Mouse (Mus musculus) kidney, postnatal 36 days (tissue): ENCODE measurements around the gene Diaph2.
"Not testable (repeated sequence)": the region's sequence is repeated elsewhere in the genome, so short reads cannot be mapped to it uniquely, and the experiment has no call there.

ENCODE experiments used
- DNase-seq, 2 experiments: peaks; one replicate each; pipeline ENCODE4 v3.0.0; 2021 to 2022; ENCODE audit warnings: mixed read lengths in 2 of 2

Gene Diaph2

DNA sequence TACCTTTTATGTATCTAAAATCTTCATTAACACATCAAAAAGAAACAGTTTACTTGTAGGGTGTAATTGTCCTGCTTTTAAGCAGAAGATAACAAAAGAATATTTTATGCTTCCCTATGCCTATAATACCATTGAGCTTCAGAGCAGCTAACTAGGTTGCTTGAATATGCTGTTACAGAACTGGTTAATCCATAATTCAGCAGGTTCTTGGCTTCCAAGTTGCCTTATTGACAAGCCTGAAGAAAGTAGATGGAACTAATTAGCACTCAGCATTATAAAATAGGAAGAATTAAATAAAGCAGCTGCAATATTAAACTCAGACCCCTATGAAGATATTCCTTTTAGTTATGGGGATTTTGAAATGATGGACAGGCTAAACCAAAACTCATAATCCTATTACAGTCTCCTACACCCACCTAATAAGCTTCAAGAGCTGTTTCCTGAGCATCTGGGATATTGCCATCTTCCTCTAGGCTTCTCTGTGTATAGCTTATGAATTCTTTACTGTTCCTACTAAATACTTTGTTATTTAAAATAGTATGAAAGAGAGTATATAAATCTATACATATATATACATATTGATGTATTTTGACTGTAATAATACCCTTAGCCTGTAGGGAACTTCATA lies 601.4 kb downstream of the Diaph2 start:
- DNase-seq, result no peak

DNA sequence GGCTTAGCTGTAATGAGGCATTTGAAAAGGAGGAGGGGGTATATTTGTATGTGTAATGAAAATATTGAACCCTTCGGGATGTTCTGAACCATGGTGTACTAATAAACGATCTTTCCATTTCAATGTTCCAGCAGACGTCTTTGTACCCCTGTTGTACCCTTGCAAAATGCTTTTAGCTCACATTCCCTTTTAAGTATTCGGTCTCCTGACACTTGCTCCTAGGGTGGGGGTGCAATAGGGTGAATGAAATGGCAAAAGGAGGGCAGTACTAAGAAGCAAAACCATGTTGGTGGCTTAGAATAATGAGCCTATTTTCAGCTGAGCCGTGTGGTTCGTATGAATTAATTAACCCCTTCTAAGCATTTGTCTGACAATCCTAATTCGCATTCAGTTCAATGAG lies 601.9 kb downstream of the Diaph2 start:
- DNase-seq, result no peak

DNA sequence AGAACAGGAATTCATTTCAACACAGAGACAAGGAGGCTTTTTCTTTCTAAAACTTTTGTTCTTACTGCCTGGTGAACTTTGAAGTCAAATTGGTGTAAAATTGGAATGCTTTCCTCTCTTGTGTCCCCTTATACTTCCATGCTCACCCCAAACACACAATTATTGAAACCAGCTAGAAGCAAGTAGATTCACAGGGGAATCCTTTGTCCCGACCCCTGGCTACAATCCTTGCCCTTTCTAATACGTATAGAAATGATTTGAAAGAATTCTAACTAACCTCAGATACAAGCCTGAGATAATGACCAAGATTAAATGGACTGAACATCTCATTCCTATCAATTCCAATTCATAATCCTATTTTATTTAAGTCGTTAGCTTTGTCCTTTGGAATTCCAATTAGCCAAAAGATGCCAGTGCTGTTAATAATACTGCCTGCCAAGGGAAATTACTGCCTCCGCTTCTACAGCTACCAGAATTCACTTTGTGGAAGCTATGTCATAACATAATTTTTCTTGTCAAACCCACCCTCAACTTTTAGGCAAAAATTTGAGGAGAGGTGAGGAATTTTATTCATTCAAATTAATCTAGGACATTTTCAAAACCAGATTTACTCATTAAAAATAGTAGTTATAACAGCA lies 644.1 kb downstream of the Diaph2 start:
- DNase-seq, result no peak

DNA sequence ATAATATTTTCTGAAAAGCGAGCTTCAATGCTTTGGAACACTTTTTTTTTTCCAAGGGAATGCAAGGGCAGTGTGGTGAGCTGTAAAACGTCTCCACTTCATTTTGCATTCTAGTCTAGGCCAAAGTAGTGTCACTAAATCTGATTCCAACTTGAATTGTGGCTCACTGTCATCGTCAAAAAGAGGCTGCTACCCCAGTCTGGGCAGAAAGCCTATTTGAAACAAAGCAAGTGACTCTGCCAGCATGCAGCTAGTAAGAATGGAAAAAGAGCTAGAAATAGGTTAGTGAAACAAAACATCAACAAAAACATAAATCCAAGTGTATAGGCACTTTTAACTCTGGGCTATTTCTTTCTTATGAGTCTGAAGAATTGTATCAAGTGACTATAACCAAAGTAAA lies 653.7 kb downstream of the Diaph2 start:
- DNase-seq, result no peak

DNA sequence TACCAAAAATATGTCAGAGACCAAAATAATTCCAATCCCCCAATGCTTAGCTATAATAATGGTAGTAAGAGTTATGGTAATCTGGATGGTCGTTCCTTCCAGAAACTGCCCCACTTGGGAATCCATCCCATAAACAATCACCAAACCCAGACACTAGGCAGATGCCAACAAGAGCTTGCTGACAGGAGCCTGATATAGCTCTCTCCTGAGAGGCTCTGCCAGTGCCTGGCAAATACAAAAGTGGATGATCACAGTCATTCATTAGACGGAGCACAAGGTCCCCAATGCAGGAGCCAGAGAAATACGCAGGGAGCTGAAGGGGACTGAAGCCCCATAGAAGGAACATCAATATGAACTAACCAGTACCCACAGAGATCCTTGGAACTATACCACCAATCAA lies 657.9 kb downstream of the Diaph2 start:
- DNase-seq, result not testable (repeated sequence)

DNA sequence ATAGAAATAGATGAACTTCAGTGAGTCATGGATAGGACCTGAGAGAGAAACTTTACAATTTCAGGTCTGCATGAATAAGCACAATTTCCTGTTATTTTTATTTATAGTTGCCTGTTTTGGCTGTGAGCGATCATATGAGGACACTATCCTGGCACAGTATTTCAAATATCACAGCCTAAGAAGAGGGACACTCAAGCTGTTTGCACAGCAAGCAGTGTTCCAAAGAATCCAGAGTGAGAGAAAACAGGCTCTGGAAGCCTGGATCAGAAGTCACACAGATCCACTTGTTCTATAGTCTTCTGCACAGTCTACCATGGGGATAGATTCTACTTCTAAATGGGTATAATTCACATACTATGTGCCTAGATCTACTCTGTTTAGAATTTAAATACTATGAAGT lies 659.4 kb downstream of the Diaph2 start:
- no peak for DNase-seq

DNA sequence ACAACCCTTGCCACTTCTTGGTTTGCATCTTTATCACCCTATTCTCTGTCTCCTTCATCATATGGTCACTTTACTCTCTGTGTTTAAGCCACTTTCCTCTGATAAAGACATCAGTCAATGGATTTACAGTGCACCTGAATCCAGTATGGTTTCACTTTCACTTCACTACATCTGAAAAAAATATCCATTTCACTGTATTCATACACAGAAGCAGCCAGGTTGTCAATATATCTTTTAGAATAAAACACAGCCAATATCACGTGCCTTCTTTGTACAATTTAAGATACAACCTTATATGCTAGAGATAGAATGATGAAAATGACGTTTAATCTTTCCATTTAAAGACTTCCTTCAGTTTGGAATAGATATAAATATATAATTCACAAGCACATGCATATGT lies 673.6 kb downstream of the Diaph2 start:
- no peak for DNase-seq

DNA sequence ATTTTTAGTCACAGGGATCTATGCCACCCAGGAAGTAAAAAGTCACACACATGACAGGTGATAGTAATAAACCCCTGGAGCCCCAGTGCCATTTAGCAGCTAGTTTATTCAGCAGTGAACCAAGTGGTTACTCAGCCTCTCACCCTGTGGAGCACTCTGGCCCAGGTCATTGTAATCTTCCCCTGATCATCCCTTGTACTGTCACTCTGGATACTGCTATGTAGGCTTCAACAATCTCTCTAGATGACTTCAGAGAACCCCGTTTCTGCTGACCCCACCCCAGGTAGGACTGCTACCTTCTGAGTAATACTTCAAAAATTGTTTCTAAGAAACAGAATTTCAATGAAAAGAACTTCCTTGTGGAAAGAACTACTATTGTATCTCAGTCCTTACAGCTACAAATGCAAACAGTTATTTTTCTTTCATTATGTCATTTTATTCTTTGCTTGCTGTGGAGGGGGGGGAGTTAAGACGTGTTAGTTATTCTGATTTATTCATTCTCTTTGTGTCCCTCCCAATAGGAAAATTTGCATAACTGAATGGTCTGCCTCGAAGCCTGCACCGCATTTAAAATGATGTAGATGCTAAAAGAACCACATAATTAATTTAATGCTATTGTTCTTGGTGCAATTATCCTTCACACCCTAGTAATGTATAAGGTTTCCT lies 702.4 kb downstream of the Diaph2 start:
- no peak for DNase-seq

DNA sequence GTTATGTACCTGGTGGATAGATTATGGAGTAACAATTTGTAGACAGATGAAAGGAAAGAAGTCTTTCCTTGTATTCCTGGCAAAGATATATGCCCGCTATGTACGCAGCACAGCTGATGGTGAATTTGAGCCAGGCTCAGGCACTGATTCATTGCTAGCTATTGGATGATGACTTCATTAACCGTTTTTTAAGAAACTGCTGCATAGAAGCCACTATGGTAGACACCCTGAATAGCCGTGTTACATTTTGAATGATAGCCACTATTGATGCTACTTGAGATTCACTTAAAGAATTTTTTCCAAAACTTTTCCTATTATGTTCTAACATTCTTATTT lies 702.9 kb downstream of the Diaph2 start:
- DNase-seq, result no peak

DNA sequence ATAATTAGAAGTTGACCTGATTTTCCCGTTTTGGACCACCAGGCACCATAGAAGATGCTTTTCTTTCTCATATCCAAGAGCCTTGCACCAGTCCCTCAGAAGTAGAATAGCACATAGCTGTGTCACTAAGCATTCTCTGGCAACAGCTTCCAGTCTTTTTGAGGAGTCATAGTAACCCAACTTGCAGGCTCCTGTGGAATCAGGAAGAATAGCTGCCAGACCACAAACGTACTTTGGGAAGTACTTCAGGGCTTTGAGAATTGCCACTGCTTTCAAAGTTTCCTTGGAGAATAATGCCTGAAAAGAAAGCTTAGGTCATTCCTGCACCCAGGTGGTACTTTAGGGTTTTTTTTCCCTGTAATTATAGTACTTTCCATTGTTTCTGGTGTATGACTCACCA lies 723.6 kb downstream of the Diaph2 start:
- no peak for DNase-seq

DNA sequence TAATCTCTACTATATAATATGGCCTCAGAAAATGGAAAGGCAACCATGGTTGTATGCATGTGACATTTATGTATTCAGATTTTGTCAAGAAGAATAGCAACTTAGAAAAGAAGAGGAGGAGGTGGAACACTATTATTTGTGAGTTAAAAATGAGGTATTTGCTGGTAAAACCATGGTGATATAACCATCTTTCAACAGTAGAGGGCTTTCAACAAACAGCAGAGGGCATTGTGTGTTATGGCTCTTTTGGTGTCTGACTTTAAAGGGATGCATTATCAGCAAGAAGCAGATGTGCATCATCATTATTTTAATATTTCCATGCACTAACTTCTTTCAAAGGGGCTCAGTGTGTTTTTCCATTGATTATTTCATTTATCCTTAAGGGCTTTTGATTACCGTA lies 731.3 kb downstream of the Diaph2 start:
- no peak for DNase-seq

DNA sequence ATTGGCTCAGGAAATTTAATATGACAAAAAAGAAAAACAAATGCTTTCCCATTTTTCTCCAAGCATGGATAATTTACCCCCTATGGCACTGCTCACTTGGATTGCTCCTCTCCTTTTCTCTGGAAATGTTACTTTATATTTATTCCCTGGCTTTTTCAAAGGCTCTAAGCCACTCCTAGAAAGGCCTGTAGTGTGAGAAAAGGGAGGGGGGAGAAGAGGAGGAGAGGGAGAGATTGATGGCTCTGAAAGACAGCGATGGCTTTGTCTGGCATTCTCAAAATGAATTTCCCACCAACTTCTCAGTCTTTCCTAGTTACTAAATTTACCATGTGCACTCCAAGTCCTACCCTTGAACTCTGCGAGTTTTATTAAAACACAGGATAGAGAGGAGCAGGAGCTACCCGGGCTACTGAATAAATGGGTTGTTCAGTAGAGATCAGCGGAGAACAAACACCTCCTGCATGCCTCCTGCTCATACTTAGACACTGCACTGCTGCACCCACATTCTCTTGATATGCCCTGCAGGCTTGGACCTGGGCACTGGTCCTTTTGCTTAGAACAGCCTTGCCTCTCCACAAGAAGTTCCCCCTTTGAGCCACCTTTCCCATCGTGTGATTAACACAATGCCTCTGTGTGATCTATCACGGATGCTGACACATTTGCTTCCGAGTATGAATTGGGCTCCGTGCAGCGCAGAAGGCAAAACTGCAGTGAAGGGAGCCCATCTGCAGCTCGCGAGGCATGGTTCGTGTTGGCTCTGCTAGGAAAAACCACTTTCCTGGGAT lies 753.3 kb downstream of the Diaph2 start:
- no peak for DNase-seq

DNA sequence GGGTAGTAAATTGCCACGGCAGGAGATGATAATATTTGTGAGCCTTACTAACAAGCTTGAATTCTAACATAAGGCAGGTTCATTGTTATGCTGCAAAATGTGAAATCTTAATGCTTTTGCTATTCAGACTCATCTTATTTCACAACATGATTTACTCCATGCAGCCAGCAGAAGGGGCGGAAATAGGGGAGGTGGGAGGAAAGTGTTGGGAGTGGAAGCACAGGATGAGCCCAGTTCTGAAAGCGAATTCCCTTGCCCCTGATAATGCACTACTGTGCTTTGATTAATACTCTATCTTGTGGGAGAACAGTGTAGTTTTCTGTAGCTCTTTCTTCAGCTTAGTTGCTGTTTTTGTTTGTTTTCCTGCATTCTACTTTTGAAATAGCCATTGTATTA lies 753.9 kb downstream of the Diaph2 start:
- no peak for DNase-seq

DNA sequence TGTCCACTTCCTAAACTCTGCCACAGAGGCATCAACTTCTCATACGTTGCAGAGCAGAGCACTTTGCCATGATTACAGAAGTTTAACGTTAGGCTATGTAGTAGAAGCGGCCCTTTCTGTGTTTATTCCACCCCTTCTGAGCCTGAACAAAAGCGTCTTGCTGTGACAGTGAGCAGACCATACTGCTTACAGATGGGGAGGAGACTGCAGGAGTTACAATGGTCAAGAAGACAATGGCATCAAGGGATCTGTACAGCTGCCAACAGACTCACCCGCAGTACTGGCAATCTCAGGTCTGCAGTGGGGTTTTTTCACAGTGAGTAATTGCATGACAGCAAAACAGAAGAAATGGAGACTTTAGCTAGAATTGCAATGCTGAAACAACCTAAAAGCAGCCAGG lies 756.1 kb downstream of the Diaph2 start:
- DNase-seq, result no peak
